Mouse (Mus musculus): ENCODE measurements around the gene Rilp. TPM values are rescaled to one million over a fixed set of nuclear protein-coding genes. Genes with fewer than 3 reads are reported as not detected.

Gene Rilp
- polyA plus RNA-seq, 1 experiment from 2014 or later = 0.75 TPM

- Histone ChIP-seq H3K27ac (no peak overlapping the region), H3K36me3 (no peaks in the 10 kb centered on the region), H3K9me3 (replicated peaks) (no peaks in the 10 kb centered on the region), H3K4me1 (peaks cover 18% of the 10 kb centered on the region), H3K4me2 (replicated peaks) (no peak overlapping the region), H3K4me3 (no peak overlapping the region), H3K9ac (peak overlapping the region; percentile 4; the same call in 1 of the 2 replicates), H3K27me3 (no peaks in the 10 kb centered on the region)
- 51% methylated on average over 4 of the region's 4 CpGs for WGBS
- ATAC-seq (ENCODE audit: low FRiP score) = no peak
Measured at GRCm38 (mm10) chr11:75529771-75530170, 19.9 kb downstream of the Rilp start.

GRCm38 (mm10) chr11:75530325-75530724, 20.4 kb downstream of the Rilp start:
- H3K9ac ChIP-seq = peak overlapping the region; percentile 70
- H3K4me1 ChIP-seq = peaks cover 23% of the 10 kb centered on the region
- no peaks in the 10 kb centered on the region for H3K36me3 ChIP-seq
- no peaks in the 10 kb centered on the region for H3K9me3 ChIP-seq (replicated peaks)
- ATAC-seq (ENCODE audit: low FRiP score) = peak; percentile 18; the same call in 1 of the 2 replicates
- H3K4me2 ChIP-seq (replicated peaks) = peak overlapping the region; percentile 98
- H3K4me3 ChIP-seq = peak overlapping the region; percentile 57
- no peaks in the 10 kb centered on the region for H3K27me3 ChIP-seq
- WGBS = under 1% methylated on average over 10 of the region's 10 CpGs
- H3K27ac ChIP-seq = peak overlapping the region; percentile 95

GRCm38 (mm10) chr11:75530845-75531373, 21.0 kb downstream of the Rilp start:
- peak overlapping the region; percentile 70 for H3K9ac ChIP-seq

GRCm38 (mm10) chr11:75531469-75532242, 21.8 kb downstream of the Rilp start, which contains the start of gene Slc43a2:
Gene Slc43a2, plus strand, starts transcription at chr11:75531694.
- Histone ChIP-seq H3K4me3 (peak within 1 kb of the TSS; percentile 57), H3K27me3 (no peaks in the 10 kb centered on the region), H3K9me3 (replicated peaks) (no peaks in the 10 kb centered on the region), H3K36me3 (no peaks in the 10 kb centered on the region), H3K27ac (peak within 1 kb of the TSS; percentile 95), H3K4me2 (replicated peaks) (peak within 1 kb of the TSS; percentile 98), H3K9ac (peak within 1 kb of the TSS; percentile 85), H3K4me1 (peaks cover 33% of the 10 kb centered on the region)
- ATAC-seq (ENCODE audit: low FRiP score) = peak; percentile 96
- under 1% methylated on average over 62 of the region's 62 CpGs for WGBS

More at GRCm38 (mm10) chr11:75530845-75531373, 21.0 kb downstream of the Rilp start:
- Histone ChIP-seq H3K4me1 (peaks cover 29% of the 10 kb centered on the region), H3K4me3 (peak overlapping the region; percentile 57), H3K27ac (peak overlapping the region; percentile 95), H3K36me3 (no peaks in the 10 kb centered on the region), H3K9me3 (replicated peaks) (no peaks in the 10 kb centered on the region), H3K27me3 (no peaks in the 10 kb centered on the region), H3K4me2 (replicated peaks) (peak overlapping the region; percentile 98)
- WGBS = 0% methylated on average over 31 of the region's 31 CpGs
- peak; percentile 23 for ATAC-seq (ENCODE audit: low FRiP score)

GRCm38 (mm10) chr11:75532340-75533277, 22.7 kb downstream of the Rilp start:
- WGBS = 15% methylated on average over 38 of the region's 38 CpGs
- ATAC-seq (ENCODE audit: low FRiP score) = peak; percentile 24
- no peaks in the 10 kb centered on the region for H3K27me3 ChIP-seq
- peak overlapping the region; percentile 85 for H3K9ac ChIP-seq
- H3K27ac ChIP-seq = peak overlapping the region; percentile 95
- H3K4me3 ChIP-seq = peak overlapping the region; percentile 57
- peak overlapping the region; percentile 98 for H3K4me2 ChIP-seq (replicated peaks)
- H3K9me3 ChIP-seq (replicated peaks) = no peaks in the 10 kb centered on the region
- peaks cover 37% of the 10 kb centered on the region for H3K4me1 ChIP-seq
- no peaks in the 10 kb centered on the region for H3K36me3 ChIP-seq

- Histone ChIP-seq H3K4me3 (peak overlapping the region; percentile 57), H3K9me3 (replicated peaks) (no peaks in the 10 kb centered on the region), H3K27ac (no peak overlapping the region), H3K4me2 (replicated peaks) (peak overlapping the region; percentile 98), H3K4me1 (peaks cover 45% of the 10 kb centered on the region), H3K9ac (peak overlapping the region; percentile 85), H3K36me3 (no peaks in the 10 kb centered on the region), H3K27me3 (no peaks in the 10 kb centered on the region)
- 79% methylated on average over 6 of the region's 6 CpGs for WGBS
- ATAC-seq (ENCODE audit: low FRiP score) = no peak
Measured at GRCm38 (mm10) chr11:75533314-75534015, 23.6 kb downstream of the Rilp start.

GRCm38 (mm10) chr11:75534286-75535033, 24.6 kb downstream of the Rilp start:
- WGBS = 63% methylated on average over 4 of the region's 4 CpGs
- 0 out of 2 replicates have a peak overlapping the region, but pooled peaks have one; percentile 10 for H3K9ac ChIP-seq
- H3K9me3 ChIP-seq (replicated peaks) = no peaks in the 10 kb centered on the region
- H3K4me3 ChIP-seq = no peak overlapping the region
- H3K36me3 ChIP-seq = no peaks in the 10 kb centered on the region
- H3K27me3 ChIP-seq = no peaks in the 10 kb centered on the region
- H3K4me2 ChIP-seq (replicated peaks) = peak overlapping the region; percentile 29; the same call in 1 of the 2 replicates
- H3K4me1 ChIP-seq = peaks cover 46% of the 10 kb centered on the region
- no peak overlapping the region for H3K27ac ChIP-seq
- no peak for ATAC-seq (ENCODE audit: low FRiP score)

GRCm38 (mm10) chr11:75535106-75535795, 25.4 kb downstream of the Rilp start:
- peak overlapping the region; percentile 34 for H3K4me2 ChIP-seq (replicated peaks)
- peaks cover 46% of the 10 kb centered on the region for H3K4me1 ChIP-seq
- H3K9ac ChIP-seq = peak overlapping the region; percentile 27; the same call in 1 of the 2 replicates
- H3K9me3 ChIP-seq (replicated peaks) = no peaks in the 10 kb centered on the region
- H3K36me3 ChIP-seq = no peaks in the 10 kb centered on the region
- ATAC-seq (ENCODE audit: low FRiP score) = no peak
- no peaks in the 10 kb centered on the region for H3K27me3 ChIP-seq
- H3K4me3 ChIP-seq = no peak overlapping the region
- H3K27ac ChIP-seq = no peak overlapping the region
- WGBS = 44% methylated on average over 13 of the region's 13 CpGs

- Histone ChIP-seq H3K27ac (no peak overlapping the region), H3K4me1 (peaks cover 46% of the 10 kb centered on the region), H3K9ac (no peak overlapping the region), H3K9me3 (replicated peaks) (no peaks in the 10 kb centered on the region), H3K4me3 (no peak overlapping the region), H3K27me3 (no peaks in the 10 kb centered on the region), H3K4me2 (replicated peaks) (no peak overlapping the region), H3K36me3 (no peaks in the 10 kb centered on the region)
- ATAC-seq (ENCODE audit: low FRiP score) = no peak
- WGBS = 89% methylated on average over 12 of the region's 12 CpGs
Measured at GRCm38 (mm10) chr11:75536255-75537024, 26.5 kb downstream of the Rilp start.

- Histone ChIP-seq H3K27ac (no peak overlapping the region), H3K9ac (no peak overlapping the region), H3K36me3 (no peaks in the 10 kb centered on the region), H3K4me3 (no peak overlapping the region), H3K4me2 (replicated peaks) (no peak overlapping the region), H3K9me3 (replicated peaks) (no peaks in the 10 kb centered on the region), H3K4me1 (peaks cover 46% of the 10 kb centered on the region), H3K27me3 (no peaks in the 10 kb centered on the region)
- WGBS = 82% methylated on average over 8 of the region's 8 CpGs
- ATAC-seq (ENCODE audit: low FRiP score) = no peak
Measured at GRCm38 (mm10) chr11:75537025-75537414, 27.1 kb downstream of the Rilp start.
